ENCODE assay signal across 8 mouse cellular contexts in the genomic region with DNA sequence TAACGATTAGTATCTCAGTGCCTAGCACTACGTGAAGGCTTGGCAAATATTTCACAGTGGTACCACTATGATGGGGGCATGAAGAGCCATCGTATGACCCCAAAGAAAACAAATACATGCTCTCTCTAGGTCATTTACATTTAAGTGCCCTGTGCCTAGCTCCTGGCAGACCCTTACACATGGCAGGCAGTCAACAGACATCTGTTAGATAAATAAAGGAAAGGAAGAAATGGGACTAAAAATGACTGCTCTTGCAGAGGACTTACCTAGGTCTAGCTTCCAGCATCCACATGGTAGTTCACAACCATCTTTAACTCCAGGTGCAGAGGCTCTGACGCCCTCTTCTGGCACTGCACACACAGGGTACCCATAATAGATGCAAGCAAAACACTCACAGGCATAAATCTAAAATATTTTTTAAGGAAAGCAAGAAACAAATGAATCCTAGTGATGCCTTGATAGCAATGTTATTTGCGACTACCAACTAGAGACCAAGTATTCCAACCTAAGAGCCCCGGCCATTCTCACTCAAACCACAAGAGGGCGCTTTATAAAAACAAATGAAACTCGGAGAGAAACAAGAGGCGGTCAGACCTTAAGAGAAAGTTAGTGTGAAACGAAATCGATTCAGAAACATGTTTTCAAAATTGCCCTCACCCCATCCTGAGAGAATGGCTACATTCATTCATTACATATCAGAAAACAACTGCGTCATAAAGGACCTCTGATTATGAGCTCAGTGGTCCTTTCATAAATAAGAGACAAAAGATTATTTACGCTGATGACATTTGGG. TPM values are rescaled to one million over a fixed set of nuclear protein-coding genes. Genes with fewer than 3 reads are reported as not detected.
DNase-seq lines count a peak whose midpoint lies in the region; ATAC-seq lines count a peak whose summit lies in the region.

No protein-coding gene starts in this region.

- no peaks in the 10 kb centered on the region for H3K27me3 ChIP-seq in embryonic facial prominence, embryonic 11.5 days (ENCODE audit: control insufficient read depth, insufficient read depth, low read length)
- no peaks in the 10 kb centered on the region for H3K27me3 ChIP-seq in midbrain, embryonic 10.5 days (ENCODE audit: low read depth, poor library complexity, severe bottlenecking)

- no peak overlapping the region for H3K4me3 ChIP-seq in embryonic facial prominence, embryonic 11.5 days (ENCODE audit: low read depth, low read length)
- peak overlapping the region; percentile 27; the same call in 1 of the 2 replicates for H3K4me3 ChIP-seq in midbrain, embryonic 10.5 days

- no peaks in the 10 kb centered on the region for H3K4me1 ChIP-seq in embryonic facial prominence, embryonic 11.5 days (ENCODE audit: control insufficient read depth, insufficient read depth, low read length)
- peaks cover 8% of the 10 kb centered on the region for H3K4me1 ChIP-seq in midbrain, embryonic 10.5 days

- H3K27ac ChIP-seq in embryonic facial prominence, embryonic 11.5 days (replicated peaks; ENCODE audit: low read depth, low read length): no peak overlapping the region
- no peak overlapping the region for H3K27ac ChIP-seq in midbrain, embryonic 10.5 days (replicated peaks)

- H3K36me3 ChIP-seq in embryonic facial prominence, embryonic 11.5 days (replicated peaks; ENCODE audit: control insufficient read depth, insufficient read depth, low read depth, low read length): no peaks in the 10 kb centered on the region
- H3K36me3 ChIP-seq in midbrain, embryonic 10.5 days: no peaks in the 10 kb centered on the region

- no peaks in the 10 kb centered on the region for H3K9me3 ChIP-seq in embryonic facial prominence, embryonic 11.5 days (replicated peaks; ENCODE audit: control insufficient read depth, low read length)
- no peaks in the 10 kb centered on the region for H3K9me3 ChIP-seq in midbrain, embryonic 10.5 days (replicated peaks)

- DNase-seq in urinary bladder, postnatal 14 days (ENCODE audit: low spot score): peak; percentile 65
- no peak for DNase-seq in urinary bladder, postnatal 10 days (ENCODE audit: low spot score)
- peak; percentile 90 for DNase-seq in embryonic facial prominence, embryonic 11.5 days (ENCODE audit: low spot score)
- DNase-seq in heart, adult 18-20 months: peak; percentile 65 to 92
- DNase-seq in kidney, adult 11 months: peak; percentile 39
- DNase-seq in left cerebral cortex, postnatal 4 days: peak; percentile 67
- peak; percentile 64 for DNase-seq in midbrain, embryonic 10.5 days (ENCODE audit: low spot score)
- DNase-seq in spleen, postnatal 10 days (ENCODE audit: low spot score in 2 of 2): peak; percentile 36 to 75

- peak; percentile 22; the same call in 1 of the 2 replicates for ATAC-seq in embryonic facial prominence, embryonic 11.5 days (replicated peaks; ENCODE audit: insufficient number of reproducible peaks, low FRiP score, low TSS enrichment, low read depth)

- WGBS in embryonic facial prominence, embryonic 11.5 days: 33% methylated on average over 13 of the region's 13 CpGs
- 37% methylated on average over 13 of the region's 13 CpGs for WGBS in midbrain, embryonic 10.5 days

- H3K9ac ChIP-seq in embryonic facial prominence, embryonic 11.5 days (replicated peaks; ENCODE audit: low read length): no peak overlapping the region

- H3K4me2 ChIP-seq in embryonic facial prominence, embryonic 11.5 days (ENCODE audit: low read depth, low read length): no peak overlapping the region

- intact Hi-C loops in left cerebral cortex, postnatal 4 days (cut with DNase I): loop anchor here (10.0 kb wide), 1 partner anchor 285 kb away; no protein-coding TSS in a partner anchor

RNA-seq across cellular contexts. Expression of a gene that starts 15.7 kb away (rescaled TPM):
- polyA plus RNA-seq in embryonic facial prominence, embryonic 11.5 days (2014; fragmentation: Nextera tagmentation; extraction: Ambion mirVana): 7.6 and 8.4 TPM in 2 replicates
- 1 to 10 TPM; 4.1 to 4.9 TPM for total RNA-seq in heart, adult 18-20 months (2021)
- total RNA-seq in left cerebral cortex, postnatal 4 days (2021): 100 to 1,000 TPM; 105 to 108 TPM
- polyA plus RNA-seq in midbrain, embryonic 10.5 days (2016; fragmentation: Nextera tagmentation; extraction: Ambion mirVana): 6.9 and 9.5 TPM in 2 replicates

Comparison
In these comparisons a context has a peak if more than half of its experiments do, and no peak if none do; other contexts are left out.
1. RNA of a gene that starts 15.7 kb away (total RNA-seq): 105 to 108 TPM in left cerebral cortex, postnatal 4 days; 4.1 to 4.9 TPM in heart, adult 18-20 months; every median in the first group is over 10 times any median in the second.